Mouse (Mus musculus) kidney, embryonic 14.5 days (tissue): ENCODE results near the gene Saxo1. TPM values are rescaled to one million over a fixed set of nuclear protein-coding genes. Genes with fewer than 3 reads are reported as not detected.

ENCODE experiments used
- ATAC-seq: fragments of 200-750 bp; cut with Nextera tagmentation; 2 replicates; pipeline ENCODE4 v1.8.0; 2017; ENCODE audit warnings: moderate number of reproducible peaks, mild to moderate bottlenecking, moderate TSS enrichment, moderate library complexity; ENCODE audit not compliant: low FRiP score, low TSS enrichment
- H3K27ac ChIP-seq: fragments of 300-500 bp; sonication (generic); 2 replicates; pipeline ENCODE4 v1.5.1; 2014; ENCODE audit warnings: low read depth, mild to moderate bottlenecking, low read length, moderate library complexity, mixed read lengths
- H3K27me3 ChIP-seq: fragments of 300-500 bp; sonication (generic); 2 replicates; pipeline ENCODE4 v1.6.1; 2014; ENCODE audit warnings: mild to moderate bottlenecking, low read length; ENCODE audit not compliant: control insufficient read depth, insufficient read depth
- H3K36me3 ChIP-seq: fragments of 300-500 bp; sonication (generic); 2 replicates; pipeline ENCODE4 v1.6.1; 2014; ENCODE audit warnings: low read length, mixed read lengths; ENCODE audit not compliant: control insufficient read depth, insufficient read depth
- H3K4me1 ChIP-seq: fragments of 300-500 bp; sonication (generic); 2 replicates; pipeline ENCODE4 v1.6.1; 2014; ENCODE audit warnings: low read length, mixed read lengths; ENCODE audit not compliant: control insufficient read depth, insufficient read depth
- H3K4me2 ChIP-seq: fragments of 300-500 bp; sonication (generic); replicated peaks from 2 replicates; pipeline ENCODE4 v1.6.1; 2014; ENCODE audit warnings: low read depth, mild to moderate bottlenecking, low read length
- H3K4me3 ChIP-seq: fragments of 300-500 bp; sonication (generic); 2 replicates; pipeline ENCODE4 v1.5.1; 2014; ENCODE audit warnings: mild to moderate bottlenecking, low read length
- H3K9ac ChIP-seq: fragments of 300-500 bp; sonication (generic); 2 replicates; pipeline ENCODE4 v1.6.1; 2014; ENCODE audit warnings: low read depth, mild to moderate bottlenecking, low read length, moderate library complexity
- H3K9me3 ChIP-seq: fragments of 300-500 bp; sonication (generic); 2 replicates; pipeline ENCODE4 v1.6.1; 2016; ENCODE audit warnings: low read length; ENCODE audit not compliant: control insufficient read depth
- WGBS: fragments of 180-500 bp; shearing (Covaris S2); extraction: QIAGEN DNeasy Blood & Tissue Kit; methylation state at CpG from one replicate; pipeline ENCODE4 v1.1.7; 2014; 5-methylcytosine and 5-hydroxymethylcytosine counted together
- polyA plus RNA-seq: library from polyadenylated mRNA; unstranded; fragments of >200 nt; fragmentation: Nextera tagmentation; extraction: Ambion mirVana; gene quantifications from 2 replicates; pipeline ENCODE4 v1.2.1, GENCODE M21; 2014

Saxo1 gene
- polyA plus RNA-seq, 1 experiment from 2014 or later, result 0.12 TPM

DNA sequence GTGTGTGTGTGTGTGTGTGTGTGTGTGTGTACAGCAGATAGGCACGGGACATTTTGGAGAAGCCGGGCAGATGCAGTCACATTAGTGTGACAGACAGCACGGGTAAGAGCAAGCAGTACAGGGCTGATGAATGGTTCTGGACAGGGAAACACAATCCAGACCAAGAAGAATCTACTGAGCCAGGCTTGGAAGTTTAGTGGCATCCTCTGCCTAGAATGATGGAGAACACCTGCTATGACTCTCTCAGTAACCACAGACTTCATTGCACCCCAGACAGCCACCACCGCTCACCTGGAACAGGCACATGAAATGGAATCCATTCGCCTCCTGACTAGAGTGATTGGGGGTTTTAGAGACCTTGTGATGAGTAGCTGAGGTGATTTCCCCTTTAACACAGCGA, 38.2 kb downstream of the Saxo1 start:
- no peaks in the 10 kb centered on the region for H3K36me3 ChIP-seq
- no peak overlapping the region for H3K4me2 ChIP-seq
- no peaks in the 10 kb centered on the region for H3K9me3 ChIP-seq
- H3K9ac ChIP-seq, result no peak overlapping the region
- no peak overlapping the region for H3K27ac ChIP-seq
- peak; percentile 88 for ATAC-seq
- no peak overlapping the region for H3K4me3 ChIP-seq
- H3K4me1 ChIP-seq, result peaks cover under 1% of the 10 kb centered on the region; the same call in 1 of the 2 replicates
- WGBS, result 44% methylated on average over 6 of the region's 6 CpGs
- no peaks in the 10 kb centered on the region for H3K27me3 ChIP-seq

DNA sequence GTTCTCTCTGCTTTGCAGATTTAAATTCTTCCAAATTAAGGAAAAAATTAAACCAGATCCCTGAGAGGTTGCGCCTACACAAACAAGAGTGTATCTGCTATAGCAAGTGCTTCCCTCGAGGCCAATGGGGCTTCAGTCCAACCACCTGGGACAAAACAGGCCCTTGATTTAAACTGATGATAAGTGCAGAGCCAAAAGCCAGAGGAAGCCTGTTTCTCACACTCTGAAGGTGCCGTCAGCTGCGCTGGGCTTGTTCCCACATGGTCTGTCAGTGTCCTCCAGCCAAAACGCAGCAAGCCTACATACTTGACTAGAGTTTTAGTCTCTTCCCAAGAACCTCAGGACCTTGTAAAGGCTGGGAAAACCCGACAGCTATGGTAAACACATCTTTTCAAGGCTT, 53.5 kb downstream of the Saxo1 start:
- Histone ChIP-seq H3K9ac (no peak overlapping the region), H3K27me3 (no peaks in the 10 kb centered on the region), H3K36me3 (no peaks in the 10 kb centered on the region), H3K9me3 (no peaks in the 10 kb centered on the region), H3K27ac (no peak overlapping the region), H3K4me2 (no peak overlapping the region), H3K4me1 (no peaks in the 10 kb centered on the region), H3K4me3 (no peak overlapping the region)
- no peak for ATAC-seq
- 80% methylated on average over 6 of the region's 6 CpGs for WGBS

DNA sequence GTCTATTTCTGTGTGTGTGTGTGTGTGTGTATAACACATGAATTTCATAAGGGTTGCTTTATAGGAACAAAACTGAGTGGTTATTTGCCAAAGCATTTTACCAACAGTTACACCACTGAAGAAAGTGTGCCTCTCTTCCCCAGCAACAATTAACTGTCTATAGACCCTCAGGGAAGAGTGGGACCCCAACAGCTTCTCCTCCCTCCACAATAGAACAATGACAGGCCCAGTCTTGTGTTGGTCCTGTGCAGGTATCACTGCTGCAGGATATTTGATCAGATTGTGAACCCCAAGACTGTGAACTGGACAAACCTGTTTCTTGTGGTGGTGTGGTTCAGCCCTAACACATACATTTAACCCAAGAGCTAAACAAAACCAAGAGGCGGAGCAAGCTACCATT, 58.6 kb downstream of the Saxo1 start:
- H3K27me3 ChIP-seq, result no peaks in the 10 kb centered on the region
- no peak overlapping the region for H3K27ac ChIP-seq
- H3K36me3 ChIP-seq, result no peaks in the 10 kb centered on the region
- H3K9ac ChIP-seq, result no peak overlapping the region
- no peak overlapping the region for H3K4me2 ChIP-seq
- peaks cover 3% of the 10 kb centered on the region for H3K4me1 ChIP-seq
- WGBS, result 86% methylated on average over 1 of the region's 1 CpGs
- H3K9me3 ChIP-seq, result no peaks in the 10 kb centered on the region
- no peak for ATAC-seq
- H3K4me3 ChIP-seq, result no peak overlapping the region

DNA sequence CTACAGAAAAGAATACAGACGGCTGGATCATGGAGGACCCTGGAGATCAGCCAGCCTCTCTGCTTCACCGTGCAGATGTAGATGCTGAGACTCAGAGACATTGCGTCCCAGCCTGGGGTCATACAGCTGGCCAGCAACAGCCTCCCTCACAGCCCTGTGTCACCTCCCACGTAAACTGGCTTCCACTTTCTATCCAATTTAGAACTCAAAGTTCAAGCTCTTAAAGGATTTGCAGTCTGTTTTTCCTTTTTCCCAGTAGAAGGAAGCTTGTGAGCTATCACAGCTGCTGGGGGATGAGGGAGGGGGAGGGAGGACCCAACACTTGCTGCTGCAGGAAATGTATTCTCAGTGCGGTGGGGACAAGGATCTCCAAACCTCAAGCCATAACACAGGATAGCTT, 59.4 kb downstream of the Saxo1 start:
- Histone ChIP-seq H3K4me1 (peaks cover 3% of the 10 kb centered on the region), H3K4me3 (no peak overlapping the region), H3K27ac (no peak overlapping the region; the same call in 1 of the 2 replicates), H3K9me3 (no peaks in the 10 kb centered on the region), H3K4me2 (no peak overlapping the region), H3K27me3 (no peaks in the 10 kb centered on the region), H3K9ac (no peak overlapping the region), H3K36me3 (no peaks in the 10 kb centered on the region)
- peak; percentile 94 for ATAC-seq
- WGBS, result 23% methylated on average over 5 of the region's 5 CpGs

DNA sequence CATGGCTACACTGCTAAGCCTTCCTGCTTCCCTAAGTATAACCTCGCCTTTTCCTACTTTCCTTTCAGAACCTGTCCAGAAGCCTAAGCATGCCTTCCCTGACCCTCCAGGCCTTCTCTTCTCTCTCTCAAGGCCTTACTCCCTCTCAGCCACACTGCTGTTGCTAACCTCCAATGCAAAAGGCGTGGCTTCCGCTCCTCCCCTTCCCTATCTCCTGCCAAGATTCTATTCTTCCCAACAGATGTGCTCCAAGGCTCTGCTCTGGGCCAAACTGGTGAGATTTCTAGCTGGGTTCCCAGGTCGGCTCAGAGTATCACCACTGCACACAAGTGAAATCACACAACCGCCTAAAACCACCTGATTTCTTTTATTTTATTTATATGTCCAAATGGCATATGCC, 69.0 kb downstream of the Saxo1 start:
- 88% methylated on average over 5 of the region's 5 CpGs for WGBS
- H3K4me2 ChIP-seq, result no peak overlapping the region
- no peaks in the 10 kb centered on the region for H3K36me3 ChIP-seq
- ATAC-seq, result no peak
- H3K4me1 ChIP-seq, result no peaks in the 10 kb centered on the region
- H3K9me3 ChIP-seq, result no peaks in the 10 kb centered on the region
- H3K4me3 ChIP-seq, result no peak overlapping the region
- H3K9ac ChIP-seq, result no peak overlapping the region
- no peaks in the 10 kb centered on the region for H3K27me3 ChIP-seq
- no peak overlapping the region for H3K27ac ChIP-seq

DNA sequence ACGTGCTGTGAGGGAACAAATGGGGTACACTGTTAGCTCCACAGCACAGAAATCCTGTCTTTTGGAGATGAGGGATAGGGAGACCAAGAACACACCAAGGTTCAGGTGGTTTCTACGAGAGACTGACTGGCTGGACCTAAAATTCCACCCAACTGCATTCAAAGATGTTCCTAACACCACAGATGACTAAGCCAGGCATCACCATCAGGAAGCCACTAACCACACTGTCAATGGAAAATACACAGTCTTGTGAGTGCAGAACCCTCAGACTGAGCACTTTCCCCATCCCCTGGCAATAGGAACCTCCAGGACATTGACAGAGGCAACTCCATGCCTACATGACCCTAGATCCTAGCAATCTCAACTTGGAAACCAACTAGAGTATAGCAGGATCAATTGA, 71.2 kb downstream of the Saxo1 start:
- no peaks in the 10 kb centered on the region for H3K36me3 ChIP-seq
- H3K4me1 ChIP-seq, result no peaks in the 10 kb centered on the region
- H3K9me3 ChIP-seq, result no peaks in the 10 kb centered on the region
- H3K27me3 ChIP-seq, result no peaks in the 10 kb centered on the region
- no peak for ATAC-seq
- H3K4me3 ChIP-seq, result no peak overlapping the region
- H3K9ac ChIP-seq, result no peak overlapping the region
- no peak overlapping the region for H3K4me2 ChIP-seq
- no peak overlapping the region for H3K27ac ChIP-seq
- 86% methylated on average over 2 of the region's 2 CpGs for WGBS

DNA sequence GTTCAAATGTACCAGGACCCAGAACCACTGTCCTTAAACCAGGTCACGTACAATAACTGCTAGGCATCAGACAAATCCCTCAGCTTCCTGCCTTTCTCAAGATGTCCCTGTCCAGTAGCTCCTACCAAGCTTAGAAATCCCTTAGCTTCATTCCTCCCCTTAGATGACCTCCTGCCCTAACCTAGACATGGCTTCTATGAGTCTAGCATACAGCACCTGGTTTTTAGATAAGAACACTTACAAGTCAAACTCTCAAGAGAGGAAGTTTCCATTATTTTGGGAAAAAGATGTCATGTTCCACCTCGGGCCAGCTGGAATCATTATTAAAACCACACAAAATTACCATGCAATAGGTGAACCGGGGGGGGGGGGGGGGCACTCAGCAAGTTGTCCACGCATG, 71.6 kb downstream of the Saxo1 start:
- ATAC-seq, result no peak
- Histone ChIP-seq H3K27ac (no peak overlapping the region), H3K36me3 (no peaks in the 10 kb centered on the region), H3K4me3 (no peak overlapping the region), H3K4me1 (no peaks in the 10 kb centered on the region), H3K9ac (no peak overlapping the region), H3K4me2 (no peak overlapping the region), H3K27me3 (no peaks in the 10 kb centered on the region), H3K9me3 (no peaks in the 10 kb centered on the region)
- 94% methylated on average over 4 of the region's 4 CpGs for WGBS

DNA sequence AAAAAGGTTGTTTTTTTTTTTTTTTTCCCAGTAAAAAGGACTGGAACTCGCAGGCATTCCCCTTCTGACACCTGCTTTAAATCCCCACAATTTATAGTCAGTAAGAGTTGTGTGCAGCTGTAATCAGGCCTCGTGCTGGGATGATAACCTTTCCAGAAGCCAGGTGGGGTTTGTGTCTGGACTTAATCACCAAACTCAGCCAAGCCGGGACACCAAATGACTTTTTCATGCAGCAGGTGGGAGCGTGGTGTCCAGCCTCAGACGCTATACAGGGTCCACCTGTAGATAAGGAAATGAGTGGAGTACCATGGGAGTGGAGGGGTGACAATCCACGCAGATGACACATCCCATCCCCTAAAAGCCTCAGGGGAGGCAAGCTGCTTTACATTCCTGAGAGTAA, 73.1 kb downstream of the Saxo1 start:
- Histone ChIP-seq H3K27ac (no peak overlapping the region), H3K36me3 (no peaks in the 10 kb centered on the region), H3K4me2 (no peak overlapping the region), H3K4me1 (no peaks in the 10 kb centered on the region), H3K9me3 (no peaks in the 10 kb centered on the region), H3K27me3 (no peaks in the 10 kb centered on the region), H3K9ac (no peak overlapping the region), H3K4me3 (no peak overlapping the region)
- 41% methylated on average over 6 of the region's 6 CpGs for WGBS
- no peak; the same call in 1 of the 2 replicates for ATAC-seq

DNA sequence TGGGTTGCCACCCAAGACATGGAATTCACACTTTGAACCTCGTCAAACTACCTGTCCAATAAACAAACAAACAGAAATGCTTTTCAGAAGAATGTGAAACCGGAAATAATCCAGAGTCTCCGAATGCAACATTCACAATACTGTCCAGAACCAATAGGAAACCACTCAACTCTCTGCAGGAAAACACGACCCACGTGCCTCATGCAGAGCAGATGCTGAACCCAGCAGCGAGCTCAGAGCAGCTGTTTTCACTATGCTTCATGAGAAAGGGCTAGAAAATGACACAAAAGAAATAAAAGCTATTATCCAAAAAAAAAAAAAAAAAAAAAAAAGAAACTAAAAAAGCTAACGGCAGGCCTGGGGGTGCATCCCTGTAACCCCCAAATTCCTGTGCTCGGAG, 74.4 kb downstream of the Saxo1 start:
- no peaks in the 10 kb centered on the region for H3K36me3 ChIP-seq
- ATAC-seq, result no peak

More for the DNA sequence above, 74.4 kb downstream of the Saxo1 start:
- 75% methylated on average over 8 of the region's 8 CpGs for whole genome bisulfite sequencing
- H3K4me3 ChIP-seq, result no peak overlapping the region
- no peaks in the 10 kb centered on the region for H3K4me1 ChIP-seq
- H3K4me2 ChIP-seq, result no peak overlapping the region
- no peaks in the 10 kb centered on the region for H3K9me3 ChIP-seq
- no peak overlapping the region for H3K9ac ChIP-seq
- no peaks in the 10 kb centered on the region for H3K27me3 ChIP-seq
- H3K27ac ChIP-seq, result no peak overlapping the region
